Mouse (Mus musculus): ENCODE measurements around the gene Sun1. TPM values are rescaled to one million over a fixed set of nuclear protein-coding genes. Genes with fewer than 3 reads are reported as not detected.

Gene Sun1
- polyA plus RNA-seq, 1 experiment: 72.7 TPM

- no peak for DNase-seq (ENCODE audit: low read depth)
- TF ChIP-seq CTCF (IDR thresholded peaks at IDR 0.05; ENCODE audit: borderline replicate concordance, extremely low read depth, insufficient read depth, insufficient read length) (no peak), POLR2A (IDR thresholded peaks at IDR 0.05; ENCODE audit: borderline replicate concordance, extremely low read depth, insufficient read depth, insufficient read length, poor library complexity, severe bottlenecking) (no peak)
Observed at GRCm38 (mm10) chr5:139183601-139184000, 16.8 kb upstream of the Sun1 start.

- DNase-seq (ENCODE audit: low read depth): no peak
- TF ChIP-seq CTCF (IDR thresholded peaks at IDR 0.05; ENCODE audit: borderline replicate concordance, extremely low read depth, insufficient read depth, insufficient read length) (no peak), POLR2A (IDR thresholded peaks at IDR 0.05; ENCODE audit: borderline replicate concordance, extremely low read depth, insufficient read depth, insufficient read length, poor library complexity, severe bottlenecking) (no peak)
Observed at GRCm38 (mm10) chr5:139184897-139185296, 15.5 kb upstream of the Sun1 start.

GRCm38 (mm10) chr5:139189726-139190125, 10.7 kb upstream of the Sun1 start:
- DNase-seq (ENCODE audit: low read depth): no peak
- TF ChIP-seq POLR2A (IDR thresholded peaks at IDR 0.05; ENCODE audit: borderline replicate concordance, extremely low read depth, insufficient read depth, insufficient read length, poor library complexity, severe bottlenecking): no peak
- TF ChIP-seq CTCF (IDR thresholded peaks at IDR 0.05; ENCODE audit: borderline replicate concordance, extremely low read depth, insufficient read depth, insufficient read length): no peak

GRCm38 (mm10) chr5:139190958-139191357, 9.5 kb upstream of the Sun1 start:
- TF ChIP-seq CTCF (IDR thresholded peaks at IDR 0.05; ENCODE audit: borderline replicate concordance, extremely low read depth, insufficient read depth, insufficient read length) (no peak), POLR2A (IDR thresholded peaks at IDR 0.05; ENCODE audit: borderline replicate concordance, extremely low read depth, insufficient read depth, insufficient read length, poor library complexity, severe bottlenecking) (no peak)
- DNase-seq (ENCODE audit: low read depth): no peak

- TF ChIP-seq POLR2A (IDR thresholded peaks at IDR 0.05; ENCODE audit: borderline replicate concordance, extremely low read depth, insufficient read depth, insufficient read length, poor library complexity, severe bottlenecking) (no peak), CTCF (IDR thresholded peaks at IDR 0.05; ENCODE audit: borderline replicate concordance, extremely low read depth, insufficient read depth, insufficient read length) (no peak)
- no peak for DNase-seq (ENCODE audit: low read depth)
Observed at GRCm38 (mm10) chr5:139198779-139199178, 1.7 kb upstream of the Sun1 start.

- TF ChIP-seq CTCF (IDR thresholded peaks at IDR 0.05; ENCODE audit: borderline replicate concordance, extremely low read depth, insufficient read depth, insufficient read length) (no peak), POLR2A (IDR thresholded peaks at IDR 0.05; ENCODE audit: borderline replicate concordance, extremely low read depth, insufficient read depth, insufficient read length, poor library complexity, severe bottlenecking) (no peak)
- DNase-seq (ENCODE audit: low read depth): peak; percentile 53
Observed at GRCm38 (mm10) chr5:139199636-139199994, 822 bp upstream of the Sun1 start.

- peak; percentile 12 for DNase-seq (ENCODE audit: low read depth)
Observed at GRCm38 (mm10) chr5:139200770-139201569, 533 bp downstream of the Sun1 start.

GRCm38 (mm10) chr5:139202127-139202526, 1.7 kb downstream of the Sun1 start:
- no peak for DNase-seq (ENCODE audit: low read depth)
- TF ChIP-seq POLR2A (IDR thresholded peaks at IDR 0.05; ENCODE audit: borderline replicate concordance, extremely low read depth, insufficient read depth, insufficient read length, poor library complexity, severe bottlenecking): no peak
- TF ChIP-seq CTCF (IDR thresholded peaks at IDR 0.05; ENCODE audit: borderline replicate concordance, extremely low read depth, insufficient read depth, insufficient read length): no peak

More at GRCm38 (mm10) chr5:139200770-139201569, 533 bp downstream of the Sun1 start:
- TF ChIP-seq POLR2A (IDR thresholded peaks at IDR 0.05; ENCODE audit: borderline replicate concordance, extremely low read depth, insufficient read depth, insufficient read length, poor library complexity, severe bottlenecking) (no peak), CTCF (IDR thresholded peaks at IDR 0.05; ENCODE audit: borderline replicate concordance, extremely low read depth, insufficient read depth, insufficient read length) (no peak)

GRCm38 (mm10) chr5:139203312-139203711, 2.9 kb downstream of the Sun1 start:
- no peak for TF ChIP-seq POLR2A (IDR thresholded peaks at IDR 0.05; ENCODE audit: borderline replicate concordance, extremely low read depth, insufficient read depth, insufficient read length, poor library complexity, severe bottlenecking)
- no peak for TF ChIP-seq CTCF (IDR thresholded peaks at IDR 0.05; ENCODE audit: borderline replicate concordance, extremely low read depth, insufficient read depth, insufficient read length)

GRCm38 (mm10) chr5:139206081-139206480, 5.6 kb downstream of the Sun1 start:
- no peak for DNase-seq (ENCODE audit: low read depth)
- TF ChIP-seq POLR2A (IDR thresholded peaks at IDR 0.05; ENCODE audit: borderline replicate concordance, extremely low read depth, insufficient read depth, insufficient read length, poor library complexity, severe bottlenecking): no peak

More at GRCm38 (mm10) chr5:139203312-139203711, 2.9 kb downstream of the Sun1 start:
- no peak for DNase-seq (ENCODE audit: low read depth)

GRCm38 (mm10) chr5:139206525-139206924, 6.1 kb downstream of the Sun1 start:
- TF ChIP-seq CTCF (IDR thresholded peaks at IDR 0.05; ENCODE audit: borderline replicate concordance, extremely low read depth, insufficient read depth, insufficient read length) (no peak), POLR2A (IDR thresholded peaks at IDR 0.05; ENCODE audit: borderline replicate concordance, extremely low read depth, insufficient read depth, insufficient read length, poor library complexity, severe bottlenecking) (no peak)

GRCm38 (mm10) chr5:139208183-139208582, 7.7 kb downstream of the Sun1 start:
- DNase-seq (ENCODE audit: low read depth): no peak
- TF ChIP-seq POLR2A (IDR thresholded peaks at IDR 0.05; ENCODE audit: borderline replicate concordance, extremely low read depth, insufficient read depth, insufficient read length, poor library complexity, severe bottlenecking) (no peak), CTCF (IDR thresholded peaks at IDR 0.05; ENCODE audit: borderline replicate concordance, extremely low read depth, insufficient read depth, insufficient read length) (no peak)

More at GRCm38 (mm10) chr5:139206525-139206924, 6.1 kb downstream of the Sun1 start:
- no peak for DNase-seq (ENCODE audit: low read depth)

All from brain, embryonic 14.5 days (tissue).